Mouse (Mus musculus) lung, adult 2 months (tissue): ENCODE results near the gene Slc2a10.

Source experiments
- CTCF ChIP-seq: fragments of 200-500 bp; IDR thresholded peaks from 2 replicates; pipeline ENCODE4 v1.5.1; 2011; ENCODE audit warnings: mild to moderate bottlenecking, low read length, control low read depth; ENCODE audit not compliant: insufficient read depth
- POLR2A ChIP-seq: fragments of 200-500 bp; IDR thresholded peaks from 2 replicates; pipeline ENCODE4 v1.6.1; 2011; ENCODE audit warnings: low read depth, mild to moderate bottlenecking, control low read depth, low read length, borderline replicate concordance; ENCODE audit errors: extremely low read depth

GRCm38 (mm10) chr2:165561861-165562260 is 58.3 kb downstream of the Slc2a10 start:
- TF ChIP-seq POLR2A (no peak), CTCF (no peak)
